Mouse (Mus musculus): ENCODE measurements around the gene Naa35.

GRCm38 (mm10) chr13:59648598-59648997, 63.5 kb downstream of the Naa35 start:
- TF ChIP-seq POLR2A (IDR thresholded peaks at IDR 0.05; ENCODE audit: borderline replicate concordance, extremely low read depth, low read depth, low read length) (no peak), CTCF (IDR thresholded peaks at IDR 0.05; ENCODE audit: insufficient read depth, low read length) (no peak)

Measured in lung, adult 2 months (tissue).